Mouse (Mus musculus) c-Kit-negative CD71-positive TER-119-positive erythroid progenitor cells, embryonic 14.5 days (primary cell): Measurements from ENCODE around the gene Galnt10.

Source experiments
- DNase-seq: peaks from one replicate; pipeline ENCODE4 v3.0.0-alpha.2; 2013; ENCODE audit warnings: low read depth, low spot score

The Galnt10 gene

GRCm38 (mm10) chr11:57689811-57690210 is 44.6 kb downstream of the Galnt10 start:
- no peak for DNase-seq

GRCm38 (mm10) chr11:57690836-57691235 is 45.6 kb downstream of the Galnt10 start:
- no peak for DNase-seq

- no peak for DNase-seq
Measured at GRCm38 (mm10) chr11:57691939-57692338, 46.7 kb downstream of the Galnt10 start.

- no peak for DNase-seq
Measured at GRCm38 (mm10) chr11:57692726-57693125, 47.5 kb downstream of the Galnt10 start.

- no peak for DNase-seq
Measured at GRCm38 (mm10) chr11:57694486-57694885, 49.2 kb downstream of the Galnt10 start.

GRCm38 (mm10) chr11:57696207-57696676 is 51.0 kb downstream of the Galnt10 start:
- no peak for DNase-seq

GRCm38 (mm10) chr11:57696807-57697251 is 51.6 kb downstream of the Galnt10 start:
- no peak for DNase-seq

GRCm38 (mm10) chr11:57700114-57700513 is 54.9 kb downstream of the Galnt10 start:
- no peak for DNase-seq

- no peak for DNase-seq
Measured at GRCm38 (mm10) chr11:57701193-57701925, 56.1 kb downstream of the Galnt10 start.

GRCm38 (mm10) chr11:57701956-57702355 is 56.7 kb downstream of the Galnt10 start:
- DNase-seq = no peak

- DNase-seq = no peak
Measured at GRCm38 (mm10) chr11:57706620-57707019, 61.4 kb downstream of the Galnt10 start.

GRCm38 (mm10) chr11:57707114-57707798 is 62.0 kb downstream of the Galnt10 start:
- DNase-seq = peak; percentile 72

GRCm38 (mm10) chr11:57708174-57709154 is 63.2 kb downstream of the Galnt10 start:
- no peak for DNase-seq

GRCm38 (mm10) chr11:57713960-57714359 is 68.7 kb downstream of the Galnt10 start:
- no peak for DNase-seq

GRCm38 (mm10) chr11:57716721-57717120 is 71.5 kb downstream of the Galnt10 start:
- DNase-seq = no peak

- DNase-seq = no peak
Measured at GRCm38 (mm10) chr11:57717432-57717831, 72.2 kb downstream of the Galnt10 start.

GRCm38 (mm10) chr11:57718081-57718480 is 72.8 kb downstream of the Galnt10 start:
- no peak for DNase-seq

GRCm38 (mm10) chr11:57719631-57720030 is 74.4 kb downstream of the Galnt10 start:
- no peak for DNase-seq

- no peak for DNase-seq
Measured at GRCm38 (mm10) chr11:57720076-57720475, 74.8 kb downstream of the Galnt10 start.

GRCm38 (mm10) chr11:57724791-57725463 is 79.7 kb downstream of the Galnt10 start:
- DNase-seq = no peak

GRCm38 (mm10) chr11:57725926-57726325 is 80.7 kb downstream of the Galnt10 start:
- DNase-seq = no peak
